Mouse (Mus musculus): ENCODE results near the gene Nr1h5.

The Nr1h5 gene

DNA sequence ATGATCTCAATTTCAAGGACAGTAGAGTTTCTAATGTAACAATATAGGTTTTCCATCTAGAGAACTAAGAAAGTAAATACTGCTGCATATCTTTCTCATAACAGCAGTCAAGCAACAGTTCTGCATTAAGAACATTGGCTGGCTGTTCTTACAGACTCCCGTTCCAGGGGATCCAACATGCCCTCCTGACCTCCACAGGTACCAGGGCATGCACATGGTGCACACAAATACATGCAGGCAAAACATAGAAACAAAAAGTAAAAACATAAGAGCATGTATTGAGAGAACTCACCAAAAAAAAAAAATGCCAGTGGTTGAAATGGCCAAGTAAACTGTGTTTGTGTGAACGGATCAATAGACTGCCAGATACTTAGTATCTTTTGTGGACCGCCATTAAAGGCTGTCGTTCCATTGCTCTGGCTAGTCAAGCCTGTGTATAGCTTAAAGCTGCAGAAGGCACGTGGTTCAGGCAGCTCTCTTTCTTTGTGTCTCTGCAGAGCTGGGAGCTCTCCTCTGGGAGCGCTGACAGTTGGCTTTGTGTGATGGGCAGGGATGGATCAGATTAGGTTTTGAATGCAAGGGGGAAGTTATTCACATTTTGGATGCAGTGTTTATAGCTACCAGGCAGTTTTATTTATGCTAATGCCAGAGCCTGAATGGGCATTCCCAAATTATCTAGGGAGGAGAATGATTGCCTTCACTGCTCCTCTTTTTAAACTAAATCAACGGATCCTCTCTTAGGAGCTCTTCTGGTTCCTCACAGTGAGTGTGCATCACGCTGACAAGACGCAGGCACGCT, 15.8 kb upstream of the Nr1h5 start:
- H3K4me1 ChIP-seq (replicated peaks; ENCODE audit: low read depth, low read length) = peaks cover 17% of the 10 kb centered on the region
- H3K36me3 ChIP-seq (ENCODE audit: insufficient read depth, low read length) = no peaks in the 10 kb centered on the region
- TF ChIP-seq POU5F1 (IDR thresholded peaks at IDR 0.05; ENCODE audit: borderline replicate concordance, low read length) (no peak), CTCF (conservative IDR thresholded peaks at IDR 0.05; ENCODE audit: low read length) (no peak), NANOG (IDR thresholded peaks at IDR 0.05; ENCODE audit: borderline replicate concordance, low read length) (no peak)
- no peak overlapping the region for H3K4me3 ChIP-seq (replicated peaks; ENCODE audit: low read length)
- H3K9me3 ChIP-seq (ENCODE audit: low read length) = no peaks in the 10 kb centered on the region
- H3K27me3 ChIP-seq (ENCODE audit: insufficient read depth, low read length) = no peaks in the 10 kb centered on the region

DNA sequence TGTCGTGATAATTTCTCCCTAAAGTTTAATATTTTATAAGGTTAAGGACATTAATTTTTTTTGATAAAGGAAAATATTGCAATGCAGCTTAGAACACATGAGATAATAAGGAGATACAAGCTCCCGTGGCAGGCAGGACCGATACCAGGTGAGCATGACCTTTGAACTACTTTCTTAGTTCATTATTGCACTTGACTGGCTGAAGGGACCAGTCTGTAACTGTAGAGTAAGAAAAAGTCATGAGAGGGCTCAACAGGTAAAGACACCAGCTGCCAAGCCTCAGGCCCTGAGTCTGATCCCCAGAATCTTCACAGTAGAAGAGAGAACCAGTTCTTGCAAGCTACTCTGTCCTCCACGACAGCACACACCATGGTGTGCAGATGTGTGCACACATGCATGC, 13.0 kb upstream of the Nr1h5 start:
- H3K27me3 ChIP-seq (ENCODE audit: insufficient read depth, low read length) = no peaks in the 10 kb centered on the region
- peaks cover 21% of the 10 kb centered on the region for H3K4me1 ChIP-seq (replicated peaks; ENCODE audit: low read depth, low read length)
- H3K9me3 ChIP-seq (ENCODE audit: low read length) = no peaks in the 10 kb centered on the region
- H3K4me3 ChIP-seq (replicated peaks; ENCODE audit: low read length) = no peak overlapping the region
- TF ChIP-seq POU5F1 (IDR thresholded peaks at IDR 0.05; ENCODE audit: borderline replicate concordance, low read length) (no peak), NANOG (IDR thresholded peaks at IDR 0.05; ENCODE audit: borderline replicate concordance, low read length) (no peak), CTCF (conservative IDR thresholded peaks at IDR 0.05; ENCODE audit: low read length) (no peak)
- H3K36me3 ChIP-seq (ENCODE audit: insufficient read depth, low read length) = no peaks in the 10 kb centered on the region

DNA sequence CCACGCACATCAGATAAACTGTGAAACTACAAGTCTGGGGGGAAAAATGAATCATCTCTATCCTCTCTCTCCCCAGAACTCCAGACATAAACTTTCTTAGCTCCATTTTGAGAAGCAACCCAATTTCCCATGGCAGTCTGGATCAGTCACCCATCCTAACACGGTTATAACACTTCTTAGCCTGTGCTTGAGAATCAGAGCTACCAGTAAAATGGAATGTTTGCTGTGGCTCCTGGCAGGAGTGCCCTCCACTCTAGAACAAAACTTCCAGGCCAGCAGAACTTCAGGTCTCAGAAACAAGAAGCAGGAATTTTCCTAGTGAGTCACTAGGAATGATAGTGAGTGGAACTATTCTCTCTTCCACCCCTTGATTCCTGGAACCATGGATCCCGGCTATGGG, 6.6 kb upstream of the Nr1h5 start:
- Histone ChIP-seq H3K4me1 (replicated peaks; ENCODE audit: low read depth, low read length) (peaks cover 21% of the 10 kb centered on the region), H3K4me3 (replicated peaks; ENCODE audit: low read length) (no peak overlapping the region), H3K27me3 (ENCODE audit: insufficient read depth, low read length) (no peaks in the 10 kb centered on the region), H3K9me3 (ENCODE audit: low read length) (no peaks in the 10 kb centered on the region), H3K36me3 (ENCODE audit: insufficient read depth, low read length) (no peaks in the 10 kb centered on the region)
- TF ChIP-seq CTCF (conservative IDR thresholded peaks at IDR 0.05; ENCODE audit: low read length) (no peak), POU5F1 (IDR thresholded peaks at IDR 0.05; ENCODE audit: borderline replicate concordance, low read length) (no peak), NANOG (IDR thresholded peaks at IDR 0.05; ENCODE audit: borderline replicate concordance, low read length) (no peak)

DNA sequence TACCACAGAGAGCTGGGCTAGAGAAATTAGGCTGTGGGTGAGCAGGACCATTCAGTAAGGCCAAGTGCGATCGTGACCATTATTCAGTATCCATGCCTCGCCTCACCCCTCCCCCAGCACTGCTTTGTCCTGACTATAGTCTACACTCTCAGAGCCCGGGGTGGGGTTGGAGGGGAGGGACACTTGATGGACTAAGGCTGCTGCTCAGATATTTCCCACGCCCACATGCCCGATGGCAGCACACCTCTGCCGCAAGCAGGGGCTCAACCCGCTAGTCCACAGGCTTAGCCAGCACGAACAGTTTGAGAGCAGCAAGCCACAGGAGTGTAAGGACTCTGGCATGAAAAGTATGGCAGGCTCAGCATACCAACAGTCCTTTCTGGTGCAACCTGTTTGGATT, 6.1 kb upstream of the Nr1h5 start:
- H3K27me3 ChIP-seq (ENCODE audit: insufficient read depth, low read length) = no peaks in the 10 kb centered on the region
- no peaks in the 10 kb centered on the region for H3K9me3 ChIP-seq (ENCODE audit: low read length)
- no peaks in the 10 kb centered on the region for H3K36me3 ChIP-seq (ENCODE audit: insufficient read depth, low read length)
- H3K4me3 ChIP-seq (replicated peaks; ENCODE audit: low read length) = no peak overlapping the region
- TF ChIP-seq POU5F1 (IDR thresholded peaks at IDR 0.05; ENCODE audit: borderline replicate concordance, low read length) (no peak), NANOG (IDR thresholded peaks at IDR 0.05; ENCODE audit: borderline replicate concordance, low read length) (no peak), CTCF (conservative IDR thresholded peaks at IDR 0.05; ENCODE audit: low read length) (no peak)
- peaks cover 16% of the 10 kb centered on the region for H3K4me1 ChIP-seq (replicated peaks; ENCODE audit: low read depth, low read length)

DNA sequence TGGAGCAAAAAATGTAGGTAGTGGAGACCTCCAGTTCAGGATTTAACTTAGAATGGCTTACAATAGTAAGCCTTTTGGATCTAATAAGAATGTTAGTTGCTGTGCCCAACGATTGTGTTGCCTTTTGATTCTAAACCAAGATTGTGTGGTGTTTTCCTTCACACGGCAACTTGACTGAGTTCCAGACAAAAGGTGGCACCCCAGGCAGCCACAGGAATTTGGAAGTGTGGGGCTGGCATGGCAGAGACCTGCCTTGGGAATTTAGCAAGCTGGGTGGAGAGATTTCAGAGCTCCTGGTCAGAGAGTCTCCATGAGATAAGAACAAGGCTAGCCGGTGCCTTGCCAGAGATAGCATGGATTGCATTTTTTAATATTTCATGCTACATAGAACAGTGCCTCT, 8.3 kb downstream of the Nr1h5 start:
- H3K4me3 ChIP-seq (replicated peaks; ENCODE audit: low read length) = no peak overlapping the region
- 0 out of 2 replicates have a peak, but pooled peaks cover 2% of the 10 kb centered on the region for H3K27me3 ChIP-seq (ENCODE audit: insufficient read depth, low read length)
- H3K4me1 ChIP-seq (replicated peaks; ENCODE audit: low read depth, low read length) = 0 out of 2 replicates have a peak, but pooled peaks cover 2% of the 10 kb centered on the region
- H3K36me3 ChIP-seq (ENCODE audit: insufficient read depth, low read length) = no peaks in the 10 kb centered on the region
- H3K9me3 ChIP-seq (ENCODE audit: low read length) = no peaks in the 10 kb centered on the region
- no peak for TF ChIP-seq CTCF (conservative IDR thresholded peaks at IDR 0.05; ENCODE audit: low read length)
- TF ChIP-seq NANOG (IDR thresholded peaks at IDR 0.05; ENCODE audit: borderline replicate concordance, low read length) = no peak
- TF ChIP-seq POU5F1 (IDR thresholded peaks at IDR 0.05; ENCODE audit: borderline replicate concordance, low read length) = no peak

DNA sequence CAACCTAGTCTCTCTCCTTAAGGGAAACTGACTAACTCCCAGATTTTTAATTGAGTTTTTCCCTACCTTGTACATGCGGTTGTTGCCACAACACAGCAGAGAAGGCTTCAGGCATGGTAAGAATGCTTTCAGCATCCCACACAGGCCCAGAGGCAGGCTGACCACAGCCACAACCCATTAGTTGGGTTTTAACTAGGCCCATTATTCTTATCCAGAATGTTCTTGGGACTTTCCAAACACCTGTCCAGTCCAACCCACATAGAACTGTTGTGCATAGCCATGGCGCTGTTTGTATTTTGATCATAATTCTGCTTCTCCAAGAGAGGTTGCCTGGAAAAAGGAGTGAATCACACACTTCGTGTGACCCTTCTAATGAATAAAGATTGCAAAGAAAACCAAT, 8.8 kb downstream of the Nr1h5 start:
- Histone ChIP-seq H3K4me3 (replicated peaks; ENCODE audit: low read length) (no peak overlapping the region), H3K9me3 (ENCODE audit: low read length) (no peaks in the 10 kb centered on the region), H3K36me3 (ENCODE audit: insufficient read depth, low read length) (no peaks in the 10 kb centered on the region), H3K27me3 (ENCODE audit: insufficient read depth, low read length) (0 out of 2 replicates have a peak, but pooled peaks cover 2% of the 10 kb centered on the region), H3K4me1 (replicated peaks; ENCODE audit: low read depth, low read length) (0 out of 2 replicates have a peak, but pooled peaks cover 2% of the 10 kb centered on the region)
- TF ChIP-seq NANOG (IDR thresholded peaks at IDR 0.05; ENCODE audit: borderline replicate concordance, low read length) (no peak), CTCF (conservative IDR thresholded peaks at IDR 0.05; ENCODE audit: low read length) (no peak), POU5F1 (IDR thresholded peaks at IDR 0.05; ENCODE audit: borderline replicate concordance, low read length) (no peak)

DNA sequence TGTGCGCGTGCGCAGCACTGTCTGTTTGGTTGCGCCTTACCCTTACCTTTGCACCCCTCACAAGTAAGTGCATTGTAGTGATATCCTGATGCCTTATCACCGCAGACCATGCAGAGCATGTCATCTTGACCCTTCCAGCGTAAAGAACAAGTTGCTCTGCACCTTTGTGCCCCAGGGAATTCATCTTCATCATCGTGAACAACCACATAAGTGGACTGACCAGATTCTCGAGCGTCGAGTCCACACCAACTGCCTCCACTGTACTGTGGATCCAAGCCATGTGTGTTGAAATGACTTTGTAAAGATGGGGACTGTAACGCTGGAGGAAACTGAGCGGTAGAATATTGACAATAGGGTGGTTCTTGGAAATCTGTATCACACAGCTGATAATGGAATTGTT, 9.5 kb downstream of the Nr1h5 start:
- H3K4me3 ChIP-seq (replicated peaks; ENCODE audit: low read length) = no peak overlapping the region
- TF ChIP-seq NANOG (IDR thresholded peaks at IDR 0.05; ENCODE audit: borderline replicate concordance, low read length) (no peak), POU5F1 (IDR thresholded peaks at IDR 0.05; ENCODE audit: borderline replicate concordance, low read length) (no peak), CTCF (conservative IDR thresholded peaks at IDR 0.05; ENCODE audit: low read length) (no peak)
- no peaks in the 10 kb centered on the region for H3K9me3 ChIP-seq (ENCODE audit: low read length)
- H3K27me3 ChIP-seq (ENCODE audit: insufficient read depth, low read length) = 0 out of 2 replicates have a peak, but pooled peaks cover 2% of the 10 kb centered on the region
- no peaks in the 10 kb centered on the region for H3K36me3 ChIP-seq (ENCODE audit: insufficient read depth, low read length)
- H3K4me1 ChIP-seq (replicated peaks; ENCODE audit: low read depth, low read length) = 0 out of 2 replicates have a peak, but pooled peaks cover 2% of the 10 kb centered on the region

DNA sequence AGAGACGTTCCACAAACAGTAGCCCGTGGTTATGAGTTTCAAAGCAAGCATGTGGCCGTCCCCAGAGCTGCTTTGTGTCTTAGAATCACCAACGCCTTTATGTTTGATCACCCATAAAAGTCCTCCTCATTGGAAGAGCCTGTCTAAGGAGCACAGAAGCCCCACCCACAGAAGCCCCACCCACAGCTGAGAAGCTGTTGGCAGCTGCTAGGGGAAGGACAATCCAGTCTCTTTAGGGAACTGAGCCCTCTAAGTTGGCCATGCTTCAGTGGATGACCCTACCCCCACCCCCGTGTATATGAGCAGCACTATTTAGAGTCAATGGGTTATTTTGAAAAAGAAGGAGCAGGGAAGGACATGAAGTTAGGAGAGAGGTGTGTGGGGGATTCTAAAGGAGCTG, 17.1 kb downstream of the Nr1h5 start:
- Histone ChIP-seq H3K36me3 (ENCODE audit: insufficient read depth, low read length) (no peaks in the 10 kb centered on the region), H3K4me1 (replicated peaks; ENCODE audit: low read depth, low read length) (0 out of 2 replicates have a peak, but pooled peaks cover 4% of the 10 kb centered on the region), H3K27me3 (ENCODE audit: insufficient read depth, low read length) (no peaks in the 10 kb centered on the region), H3K9me3 (ENCODE audit: low read length) (no peaks in the 10 kb centered on the region), H3K4me3 (replicated peaks; ENCODE audit: low read length) (no peak overlapping the region)
- TF ChIP-seq POU5F1 (IDR thresholded peaks at IDR 0.05; ENCODE audit: borderline replicate concordance, low read length) = no peak
- TF ChIP-seq NANOG (IDR thresholded peaks at IDR 0.05; ENCODE audit: borderline replicate concordance, low read length) = no peak
- TF ChIP-seq CTCF (conservative IDR thresholded peaks at IDR 0.05; ENCODE audit: low read length) = no peak
